Mouse (Mus musculus): ENCODE measurements at regions not wholly inside any gene's neighbourhood (a gene's known extent, or its start where the extent isn't known, plus 50 kb on each side); places are given as distances from the start of the nearest gene placed in this dataset.

- DNase-seq (ENCODE audit: low spot score in 2 of 2) = no peak
Measured at GRCm38 (mm10) chr9:99800076-99800475, 75.9 kb downstream of the Sox14 start.

- DNase-seq (ENCODE audit: low spot score in 2 of 2) = peak in 1 of 2 experiments; percentile 6
Measured at GRCm38 (mm10) chr9:99799387-99800021, 76.5 kb downstream of the Sox14 start.

GRCm38 (mm10) chr9:99797066-99797770 lies 78.8 kb downstream of the Sox14 start:
- DNase-seq (ENCODE audit: low spot score in 2 of 2) = no peak

GRCm38 (mm10) chr9:99792700-99793099 lies 75.6 kb upstream of the Cldn18 start:
- no peak for DNase-seq (ENCODE audit: low spot score in 2 of 2)

- DNase-seq (ENCODE audit: low spot score in 2 of 2) = no peak
Measured at GRCm38 (mm10) chr9:99786864-99787263, 69.8 kb upstream of the Cldn18 start.

- no peak for DNase-seq (ENCODE audit: low spot score in 2 of 2)
Measured at GRCm38 (mm10) chr9:99783156-99783555, 66.1 kb upstream of the Cldn18 start.

GRCm38 (mm10) chr9:99782364-99783119 lies 65.5 kb upstream of the Cldn18 start:
- DNase-seq (ENCODE audit: low spot score in 2 of 2) = no peak

GRCm38 (mm10) chr9:99778871-99779270 lies 61.8 kb upstream of the Cldn18 start:
- no peak for DNase-seq (ENCODE audit: low spot score in 2 of 2)

- DNase-seq (ENCODE audit: low spot score in 2 of 2) = no peak
Measured at GRCm38 (mm10) chr9:99770696-99771095, 53.6 kb upstream of the Cldn18 start.

Data from frontal cortex, postnatal 14 days (tissue).